9 mouse cellular contexts compared by ENCODE assay signal in the genomic region with DNA sequence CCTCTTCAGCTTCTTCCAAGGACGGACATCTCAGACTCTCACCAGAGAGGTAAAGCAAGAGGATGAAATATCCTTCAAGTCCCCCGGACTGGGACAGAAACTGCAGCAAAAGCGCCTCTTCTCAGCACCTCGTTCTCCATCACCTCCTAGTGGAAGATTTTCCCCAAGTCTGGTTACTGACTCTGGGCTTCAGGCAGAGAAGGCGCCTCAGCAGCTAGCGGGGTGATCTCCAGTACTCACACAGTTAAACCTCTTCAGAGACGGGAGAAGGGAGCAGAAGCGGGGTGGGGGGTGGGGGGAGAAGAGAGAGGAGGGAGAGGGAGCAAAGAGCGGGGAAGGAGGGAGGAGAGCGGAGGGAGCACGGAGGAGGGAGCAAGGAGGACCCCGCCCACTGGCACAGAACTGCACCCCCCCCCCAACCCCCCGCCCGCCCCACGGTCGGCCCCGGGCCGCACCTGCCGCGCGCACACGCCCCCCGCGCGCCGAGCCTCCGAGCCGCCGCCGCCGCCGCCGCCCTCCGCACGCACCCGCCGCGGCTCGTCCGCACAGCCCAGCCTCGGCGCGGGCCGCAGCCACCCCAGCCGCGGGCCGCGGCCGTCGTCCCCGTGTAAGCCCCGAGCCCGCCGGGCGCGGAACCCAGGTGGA. TPM values are rescaled to one million over a fixed set of nuclear protein-coding genes. Genes with fewer than 3 reads are reported as not detected.
DNase-seq lines count a peak whose midpoint lies in the region; ATAC-seq and TF ChIP-seq lines count a peak whose summit lies in the region.
"Had no signal": no experiment of that assay in that cellular context is flagged by ENCODE, and none has a peak within 500 bp of the region (broad histone marks: within the 10 kb centered on the region; RNA-seq: fewer than 3 reads in every experiment).

No protein-coding gene starts in this region.

- H3K4me2 ChIP-seq in embryonic facial prominence, embryonic 15.5 days (replicated peaks), result peak overlapping the region; percentile 96
- H3K4me2 ChIP-seq in hindbrain, embryonic 14.5 days (replicated peaks), result peak overlapping the region; percentile 70
- H3K4me2 ChIP-seq in stomach, embryonic 16.5 days (ENCODE audit: low read depth, low read length), result peak overlapping the region; percentile 98

- H3K9ac ChIP-seq in embryonic facial prominence, embryonic 15.5 days, result 0 out of 2 replicates have a peak overlapping the region, but pooled peaks have one; percentile 21
- peak overlapping the region; percentile 97 for H3K9ac ChIP-seq in hindbrain, embryonic 14.5 days
- H3K9ac ChIP-seq in stomach, embryonic 16.5 days (ENCODE audit: low read length), result peak overlapping the region; percentile 62

- ATAC-seq in embryonic facial prominence, embryonic 15.5 days (ENCODE audit: insufficient number of reproducible peaks, low FRiP score, low TSS enrichment, low read depth), result peak; percentile 78
- peak; percentile 94 for ATAC-seq in hindbrain, embryonic 14.5 days (ENCODE audit: low FRiP score)
- ATAC-seq in stomach, embryonic 16.5 days (ENCODE audit: insufficient read depth, low FRiP score), result peak; percentile 77

- intact Hi-C loops in left cerebral cortex, adult 2 months (cut with DNase I), result loop anchor here (5.0 to 10.0 kb wide), 3 partner anchors 122 to 170 kb away; partner anchors contain the start of gene Actr6

- no peaks in the 10 kb centered on the region for H3K36me3 ChIP-seq in embryonic facial prominence, embryonic 15.5 days
- H3K36me3 ChIP-seq in hindbrain, embryonic 14.5 days (replicated peaks; ENCODE audit: control insufficient read depth, insufficient read depth), result no peaks in the 10 kb centered on the region
- no peaks in the 10 kb centered on the region for H3K36me3 ChIP-seq in stomach, embryonic 16.5 days (ENCODE audit: control insufficient read depth, insufficient read depth, low read length)
- H3K36me3 ChIP-seq: G1E had no signal

- no peak for TF ChIP-seq CTCF in lung, adult 2 months (IDR thresholded peaks at IDR 0.05; ENCODE audit: insufficient read depth, low read length)
- peak; percentile 44 for TF ChIP-seq CTCF in left cerebral cortex, adult 2 months (IDR thresholded peaks at IDR 0.05)

- peak overlapping the region; percentile 49 for H3K4me3 ChIP-seq in lung, adult 2 months (replicated peaks; ENCODE audit: extremely low read depth, low read depth, low read length)
- H3K4me3 ChIP-seq in embryonic facial prominence, embryonic 15.5 days (replicated peaks), result peak overlapping the region; percentile 59
- peak overlapping the region; percentile 88 for H3K4me3 ChIP-seq in hindbrain, embryonic 14.5 days (replicated peaks; ENCODE audit: low read length)
- H3K4me3 ChIP-seq in left cerebral cortex, adult 2 months, result peak overlapping the region; percentile 83
- H3K4me3 ChIP-seq in stomach, embryonic 16.5 days (replicated peaks; ENCODE audit: low read length), result peak overlapping the region; percentile 60

- 1% methylated on average over 46 of the region's 56 CpGs for WGBS in lung, adult 2 months
- 0% methylated on average over 15 of the region's 56 CpGs for WGBS in embryonic facial prominence, embryonic 15.5 days
- 0% methylated on average over 31 of the region's 56 CpGs for WGBS in hindbrain, embryonic 14.5 days
- 1% methylated on average over 27 of the region's 56 CpGs for WGBS in stomach, embryonic 16.5 days

- H3K9me3 ChIP-seq in embryonic facial prominence, embryonic 15.5 days (replicated peaks), result no peaks in the 10 kb centered on the region
- no peaks in the 10 kb centered on the region for H3K9me3 ChIP-seq in hindbrain, embryonic 14.5 days (ENCODE audit: control insufficient read depth, low read length)
- no peaks in the 10 kb centered on the region for H3K9me3 ChIP-seq in stomach, embryonic 16.5 days (replicated peaks; ENCODE audit: control insufficient read depth, low read length)

- peaks cover 17% of the 10 kb centered on the region for H3K27me3 ChIP-seq in embryonic facial prominence, embryonic 15.5 days
- no peaks in the 10 kb centered on the region for H3K27me3 ChIP-seq in hindbrain, embryonic 14.5 days (ENCODE audit: control insufficient read depth, insufficient read depth, low read length)
- H3K27me3 ChIP-seq in stomach, embryonic 16.5 days (ENCODE audit: control insufficient read depth, insufficient read depth, low read length), result peaks cover 18% of the 10 kb centered on the region

- no peak for TF ChIP-seq POLR2A in lung, adult 2 months (IDR thresholded peaks at IDR 0.05; ENCODE audit: borderline replicate concordance, extremely low read depth, low read depth, low read length)

- H3K4me1 ChIP-seq in lung, adult 2 months (ENCODE audit: control insufficient read depth, insufficient read depth, low read length), result no peaks in the 10 kb centered on the region; the same call in 1 of the 2 replicates
- H3K4me1 ChIP-seq in embryonic facial prominence, embryonic 15.5 days, result 0 out of 2 replicates have a peak, but pooled peaks cover 10% of the 10 kb centered on the region
- peaks cover 17% of the 10 kb centered on the region for H3K4me1 ChIP-seq in hindbrain, embryonic 14.5 days (replicated peaks; ENCODE audit: control insufficient read depth, insufficient read depth, low read length)
- H3K4me1 ChIP-seq in stomach, embryonic 16.5 days (ENCODE audit: control insufficient read depth, insufficient read depth, low read length), result peaks cover 10% of the 10 kb centered on the region

- H3K27ac ChIP-seq in embryonic facial prominence, embryonic 15.5 days (replicated peaks), result no peak overlapping the region
- peak overlapping the region; percentile 98 for H3K27ac ChIP-seq in hindbrain, embryonic 14.5 days
- peak overlapping the region; percentile 98 for H3K27ac ChIP-seq in left cerebral cortex, adult 2 months
- H3K27ac ChIP-seq in stomach, embryonic 16.5 days (ENCODE audit: low read length), result no peak overlapping the region

- DNase-seq in lung, adult 2 months, result no peak
- DNase-seq in lung, postnatal 25 days (ENCODE audit: low spot score), result no peak
- peak; percentile 78 for DNase-seq in hindbrain, embryonic 14.5 days (ENCODE audit: low spot score)
- DNase-seq in left cerebral cortex, adult 2 months (ENCODE audit: extremely low spot score in 1 of 2, low spot score in 2 of 2), result peak; percentile 36 to 55
- peak; percentile 57 for DNase-seq in mesoderm, embryonic 11.5 days (ENCODE audit: low read depth, low spot score)
- DNase-seq in urinary bladder, postnatal 36 days (ENCODE audit: low spot score in 2 of 2), result no peak

RNA-seq across cellular contexts. Expression of gene Anks1b, which starts 0.7 kb away (rescaled TPM):
- polyA plus RNA-seq in lung, adult 2 months (2012; rRNA removed), result 0.07 and 0.41 TPM in 2 replicates
- polyA plus RNA-seq in embryonic facial prominence, embryonic 15.5 days (2015; fragmentation: Nextera tagmentation; extraction: Ambion mirVana), result 2.0 and 2.1 TPM in 2 replicates
- polyA plus RNA-seq in hindbrain, embryonic 14.5 days (2014; fragmentation: Nextera tagmentation; extraction: Ambion mirVana), result 69.4 and 77.5 TPM in 2 replicates
- total RNA-seq in left cerebral cortex, adult 2 months (2021), result 100 to 1,000 TPM; 472 to 474 TPM
- polyA plus RNA-seq in stomach, embryonic 16.5 days (2015; fragmentation: Nextera tagmentation; extraction: Ambion mirVana), result 1.3 and 1.4 TPM in 2 replicates
- polyA plus RNA-seq: G1E had no signal

Comparison
In these comparisons a context has a peak if more than half of its experiments do, and no peak if none do; other contexts are left out.
1. DNase-seq: peak in hindbrain, embryonic 14.5 days (single experiment), left cerebral cortex, adult 2 months (2 of 2) and mesoderm, embryonic 11.5 days (single experiment); none in lung, adult 2 months (single experiment), lung, postnatal 25 days (single experiment) and urinary bladder, postnatal 36 days (0 of 2).
2. H3K27ac ChIP-seq: peak in hindbrain, embryonic 14.5 days (single experiment) and left cerebral cortex, adult 2 months (single experiment); none in embryonic facial prominence, embryonic 15.5 days (single experiment) and stomach, embryonic 16.5 days (single experiment).
3. H3K9ac ChIP-seq: peak in every context shown above with its lines; median percentile 97 in hindbrain, embryonic 14.5 days; 62 in stomach, embryonic 16.5 days; 21 in embryonic facial prominence, embryonic 15.5 days.
4. RNA of gene Anks1b, which starts 0.7 kb away (polyA plus RNA-seq): 69.4 to 77.5 TPM in hindbrain, embryonic 14.5 days; 2.0 to 2.1 TPM in embryonic facial prominence, embryonic 15.5 days, 1.3 to 1.4 TPM in stomach, embryonic 16.5 days and 0.07 to 0.41 TPM in lung, adult 2 months; every median in the first group is over 10 times any median in the second.
5. Peak in every context shown above with its lines, with median percentiles within 50 percentile points of each other: H3K4me3 ChIP-seq, ATAC-seq and H3K4me2 ChIP-seq.